Mouse (Mus musculus) thymus, postnatal 10 days (tissue): ENCODE data around the gene Fzd5.

Experiments
- DNase-seq, 2 experiments: peaks; one replicate each; pipeline ENCODE4 v3.0.0; 2021; ENCODE audit warnings: low spot score in 2 of 2

Gene Fzd5

GRCm38 (mm10) chr1:64737502-64738179 lies at the start of gene Fzd5:
Gene Fzd5 (minus strand): TSS chr1:64737751.
- DNase-seq: peak; percentile 69 to 75

GRCm38 (mm10) chr1:64779863-64780262 lies 42.3 kb upstream of the Fzd5 start:
- DNase-seq: no peak

GRCm38 (mm10) chr1:64779415-64779814 lies 41.9 kb upstream of the Fzd5 start:
- no peak for DNase-seq

GRCm38 (mm10) chr1:64773305-64773704 lies 35.8 kb upstream of the Fzd5 start:
- DNase-seq: no peak

- no peak for DNase-seq
Observed at GRCm38 (mm10) chr1:64770169-64770568, 32.6 kb upstream of the Fzd5 start.

GRCm38 (mm10) chr1:64761646-64762045 lies 24.1 kb upstream of the Fzd5 start:
- no peak for DNase-seq

GRCm38 (mm10) chr1:64757766-64758165 lies 20.2 kb upstream of the Fzd5 start:
- DNase-seq: no peak

- DNase-seq: no peak
Observed at GRCm38 (mm10) chr1:64757254-64757653, 19.7 kb upstream of the Fzd5 start.

- no peak for DNase-seq
Observed at GRCm38 (mm10) chr1:64756640-64757030, 19.1 kb upstream of the Fzd5 start.

- DNase-seq: no peak
Observed at GRCm38 (mm10) chr1:64755971-64756639, 18.6 kb upstream of the Fzd5 start.

GRCm38 (mm10) chr1:64754658-64755057 lies 17.1 kb upstream of the Fzd5 start:
- no peak for DNase-seq

- DNase-seq: no peak
Observed at GRCm38 (mm10) chr1:64753668-64754067, 16.1 kb upstream of the Fzd5 start.

GRCm38 (mm10) chr1:64753109-64753508 lies 15.6 kb upstream of the Fzd5 start:
- no peak for DNase-seq

GRCm38 (mm10) chr1:64744616-64745015 lies 7.1 kb upstream of the Fzd5 start:
- DNase-seq: no peak

GRCm38 (mm10) chr1:64742741-64743408 lies 5.3 kb upstream of the Fzd5 start:
- no peak for DNase-seq

- DNase-seq: peak; percentile 8 to 20
Observed at GRCm38 (mm10) chr1:64738661-64739082, 1.1 kb upstream of the Fzd5 start.

GRCm38 (mm10) chr1:64738180-64738555 lies 617 bp upstream of the Fzd5 start:
- DNase-seq: no peak

GRCm38 (mm10) chr1:64736681-64737501 lies 660 bp downstream of the Fzd5 start:
- peak in 1 of 2 experiments; percentile 26 for DNase-seq

- peak; percentile 20 to 51 for DNase-seq
Observed at GRCm38 (mm10) chr1:64735781-64736680, 1.5 kb downstream of the Fzd5 start.

GRCm38 (mm10) chr1:64734771-64735750 lies 2.5 kb downstream of the Fzd5 start:
- no peak for DNase-seq
